Mouse (Mus musculus) cerebellum, adult 2 months (tissue): ENCODE results near the gene Gadl1.

Experiments used
- CTCF ChIP-seq: fragments of 200-500 bp; IDR thresholded peaks from 2 replicates; pipeline ENCODE4 v1.5.1; 2011; ENCODE audit warnings: low read depth, mild to moderate bottlenecking, control low read depth, low read length, moderate library complexity, borderline replicate concordance; ENCODE audit not compliant: insufficient read depth
- POLR2A ChIP-seq: fragments of 200-500 bp; IDR thresholded peaks from 2 replicates; pipeline ENCODE4 v1.6.1; 2011; ENCODE audit warnings: low read length, control low read depth, borderline replicate concordance; ENCODE audit not compliant: insufficient read depth

GRCm38 (mm10) chr9:116100015-116100414 lies 190.8 kb downstream of the Gadl1 start:
- no peak for TF ChIP-seq CTCF
- no peak for TF ChIP-seq POLR2A
